Mouse (Mus musculus) right cerebral cortex, adult 2 months (tissue): ENCODE measurements around the gene Fam149b.
A peak's percentile ranks its signal among the peaks of the same experiment; 100 is the strongest.
"Not testable (repeated sequence)": the region's sequence is repeated elsewhere in the genome, so short reads cannot be mapped to it uniquely, and the experiment has no call there.

Source experiments
- DNase-seq, 2 experiments: peaks; one replicate each; pipeline ENCODE4 v3.0.0; 2021 to 2022; ENCODE audit warnings: low spot score in 2 of 2

Gene Fam149b

DNA sequence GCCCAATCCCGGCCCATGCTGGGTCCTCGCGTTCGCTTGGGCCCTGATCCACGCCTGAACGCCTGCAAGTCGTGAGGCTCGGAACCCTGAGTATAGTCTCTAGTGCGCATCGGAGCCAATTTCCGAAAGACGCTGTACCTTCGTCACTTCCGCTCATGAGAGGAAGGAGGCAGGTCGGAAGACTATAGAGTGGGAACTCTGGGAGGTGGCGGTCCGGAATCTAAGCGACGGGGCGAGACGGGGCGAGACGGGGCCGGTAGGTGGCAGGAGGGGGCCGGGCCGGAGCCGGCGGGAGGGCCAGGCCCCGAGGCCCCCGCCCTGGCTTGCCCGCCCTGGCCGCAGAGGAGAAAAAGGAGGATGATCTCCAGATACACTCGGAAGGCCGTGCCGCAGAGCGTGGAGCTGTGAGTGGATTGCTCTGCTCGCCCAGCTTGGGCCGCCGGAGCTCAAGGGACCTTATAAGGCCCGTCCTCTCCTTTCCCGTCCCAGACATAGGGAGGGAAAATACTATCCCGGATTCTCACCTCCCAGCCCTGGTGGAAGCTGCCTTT lies at the start of gene Fam149b, which contains the start of gene Ecd:
Gene Fam149b, plus strand, starts transcription at position 172 of the 551 bp plus-strand sequence.
Gene Ecd, minus strand, starts transcription at position 131 of the 551 bp plus-strand sequence.
- peak; percentile 92 to 95 for DNase-seq

DNA sequence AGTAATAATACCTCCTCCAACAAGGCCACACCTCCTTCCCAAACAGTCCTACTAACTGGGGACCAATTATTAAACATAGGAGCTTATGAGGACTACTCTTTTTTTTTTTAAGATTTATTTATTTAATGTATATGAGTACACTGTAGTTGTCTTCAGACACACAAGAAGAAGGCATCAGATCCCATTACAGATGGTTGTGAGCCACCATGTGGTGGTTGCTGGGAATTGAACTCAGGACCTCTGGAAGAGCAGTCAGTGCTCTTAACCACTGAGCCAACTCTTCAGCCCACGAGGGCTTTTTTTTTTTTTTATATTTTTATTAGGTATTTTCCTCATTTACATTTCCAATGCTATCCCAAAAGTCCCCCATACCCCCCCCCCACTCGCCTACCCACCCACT lies 42.9 kb upstream of the Fam149b start:
- not testable (repeated sequence) for DNase-seq

DNA sequence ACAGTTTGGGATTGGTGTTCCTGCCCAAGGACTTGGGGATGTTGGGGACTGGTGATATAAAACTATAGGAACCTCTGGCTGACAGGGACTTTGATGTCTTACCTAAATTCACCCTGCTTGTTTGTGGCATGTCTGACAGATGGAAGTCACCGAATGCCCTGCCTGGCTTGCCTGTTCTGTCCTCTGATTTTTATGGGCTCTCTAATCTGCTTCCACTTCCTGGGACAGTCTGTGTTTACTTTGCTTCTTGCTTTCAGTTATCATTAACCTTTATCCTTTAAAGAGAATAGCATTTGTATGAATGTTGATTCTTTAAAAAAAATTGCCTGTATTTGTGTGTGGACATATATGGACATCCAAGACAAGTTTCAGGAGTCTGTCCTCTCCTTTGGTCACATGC lies 32.8 kb upstream of the Fam149b start:
- no peak for DNase-seq

DNA sequence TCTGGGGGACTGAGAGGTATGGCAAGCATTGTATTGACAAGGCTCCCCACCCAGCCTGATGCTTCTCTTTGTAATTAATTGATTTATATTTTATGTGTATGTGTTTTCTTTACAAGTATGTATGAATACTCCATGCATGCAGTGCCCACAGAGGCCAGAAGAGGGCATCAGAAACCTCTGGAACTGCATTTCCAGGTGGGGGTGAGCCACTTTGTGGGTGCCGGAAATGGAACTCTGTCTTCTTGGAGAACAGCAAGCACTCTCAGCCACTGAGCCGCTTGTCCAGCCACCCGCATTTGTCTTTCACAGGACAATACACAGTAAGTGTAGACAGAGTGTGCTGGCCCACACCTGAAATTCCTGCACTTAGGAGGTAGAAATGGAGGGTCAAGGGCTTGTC lies 28.5 kb upstream of the Fam149b start:
- DNase-seq = peak; percentile 45 to 56

DNA sequence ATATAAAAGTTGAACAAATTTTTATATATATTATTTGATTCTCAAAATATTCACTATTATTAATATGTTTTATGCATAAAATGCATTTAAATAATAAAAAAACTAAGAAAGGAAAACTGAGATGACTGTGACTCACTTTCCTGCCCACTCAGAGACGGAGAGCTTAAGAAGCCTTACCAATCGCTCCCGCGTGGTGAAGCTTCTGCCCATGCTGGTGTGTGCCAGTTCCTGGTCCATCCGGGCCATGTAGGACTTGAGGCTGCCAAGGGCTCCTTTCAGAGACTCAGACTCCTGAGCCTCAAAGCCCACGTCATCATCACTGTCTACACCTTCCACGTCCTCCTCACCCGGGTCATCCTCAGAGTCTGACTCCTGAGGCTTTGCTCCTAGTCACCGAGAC lies 23.8 kb upstream of the Fam149b start:
- DNase-seq = peak; percentile 33

DNA sequence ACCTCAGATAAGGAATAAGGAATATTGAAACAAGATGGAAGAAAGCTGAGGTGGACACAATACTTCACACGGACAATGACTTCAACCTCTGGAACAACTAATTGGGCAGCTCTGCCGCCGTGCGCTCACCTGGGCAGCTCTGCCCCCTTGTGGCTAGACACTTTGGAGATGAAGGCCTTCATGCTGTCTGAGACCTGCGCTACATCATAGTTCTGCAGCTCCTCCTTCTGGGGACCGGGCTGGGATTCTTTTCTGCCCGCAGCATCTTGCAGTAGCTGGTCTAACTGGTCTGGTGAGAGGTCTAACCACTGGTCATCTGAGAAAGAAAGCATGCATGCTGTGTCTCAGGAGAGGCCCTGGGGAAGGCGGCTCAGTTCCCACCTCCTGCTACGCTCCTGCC lies 19.5 kb upstream of the Fam149b start:
- no peak for DNase-seq

DNA sequence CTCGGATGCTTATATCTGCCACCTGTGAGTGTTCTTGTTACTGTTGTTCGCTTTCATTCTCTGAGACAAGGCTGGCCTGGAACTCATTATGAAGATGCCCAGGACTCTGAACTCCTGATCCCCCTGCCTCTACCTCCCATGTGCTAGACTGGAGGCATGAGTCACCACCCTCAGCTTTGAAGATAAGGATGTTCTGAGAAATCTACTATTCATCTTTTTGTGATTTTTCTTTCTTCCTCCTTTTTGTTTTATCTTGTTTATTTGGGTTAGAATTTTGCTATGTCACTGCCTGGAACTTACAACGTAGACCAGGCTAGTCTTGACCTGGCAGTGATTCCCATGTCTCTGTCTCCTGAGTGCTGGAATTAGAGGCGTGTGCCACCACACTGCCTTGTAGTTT lies 16.6 kb upstream of the Fam149b start:
- no peak for DNase-seq

DNA sequence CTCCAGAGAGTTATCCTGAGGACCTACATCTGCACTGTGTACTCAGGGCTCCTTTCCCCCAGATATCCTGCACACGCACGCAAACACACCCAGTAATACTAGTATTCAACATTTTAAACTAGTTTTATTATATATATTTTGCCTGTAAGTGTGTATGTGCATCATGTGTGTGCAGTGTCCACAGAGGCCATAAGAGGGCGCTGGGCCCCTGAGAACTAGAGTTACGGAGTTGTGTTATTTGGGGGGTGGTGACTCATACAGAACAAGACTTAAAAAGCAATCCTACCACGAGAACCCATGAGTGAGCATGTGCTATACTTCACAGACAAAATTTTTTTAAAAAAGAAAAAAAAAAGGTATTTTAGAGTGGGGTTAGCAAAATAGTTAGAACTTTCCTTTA lies 8.5 kb upstream of the Fam149b start:
- no peak for DNase-seq

DNA sequence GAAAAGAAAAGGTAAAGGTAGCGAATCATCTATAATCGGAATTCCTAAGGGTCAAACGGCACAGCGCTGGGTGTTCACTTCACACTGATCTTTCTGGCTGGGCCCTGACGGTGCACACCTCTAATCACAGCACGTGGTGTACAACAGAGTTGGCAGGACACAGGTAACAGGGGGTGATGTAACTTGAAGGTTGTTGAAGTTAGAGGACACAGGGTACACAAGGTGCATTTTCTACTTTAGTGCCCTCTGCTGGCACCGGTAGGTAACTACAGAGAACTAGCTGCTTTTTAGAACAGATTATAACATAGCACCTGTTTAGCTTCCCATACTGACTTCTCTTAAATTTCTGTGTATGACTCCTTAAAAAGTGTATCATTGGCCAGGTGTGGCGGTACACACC lies 7.8 kb upstream of the Fam149b start:
- no peak for DNase-seq

DNA sequence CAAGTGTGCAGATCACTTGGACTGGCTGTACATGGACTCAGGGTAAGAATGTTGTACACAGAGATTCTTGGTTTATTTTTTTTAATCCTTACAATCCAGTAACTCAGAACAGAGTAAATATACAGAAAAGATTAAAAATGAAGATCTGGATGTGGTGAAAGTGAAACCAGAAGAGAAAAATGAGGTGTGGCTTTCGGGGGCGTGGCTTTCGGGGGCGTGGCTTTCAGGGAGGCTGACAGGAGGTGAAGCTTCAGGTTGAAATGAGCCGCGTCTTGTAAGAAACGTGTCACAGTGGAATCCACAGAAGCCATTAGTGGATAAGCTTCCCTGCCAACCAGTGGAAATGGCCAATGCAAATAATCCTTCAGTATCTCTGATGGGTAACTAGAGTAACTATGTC lies 7.1 kb upstream of the Fam149b start:
- DNase-seq = no peak

DNA sequence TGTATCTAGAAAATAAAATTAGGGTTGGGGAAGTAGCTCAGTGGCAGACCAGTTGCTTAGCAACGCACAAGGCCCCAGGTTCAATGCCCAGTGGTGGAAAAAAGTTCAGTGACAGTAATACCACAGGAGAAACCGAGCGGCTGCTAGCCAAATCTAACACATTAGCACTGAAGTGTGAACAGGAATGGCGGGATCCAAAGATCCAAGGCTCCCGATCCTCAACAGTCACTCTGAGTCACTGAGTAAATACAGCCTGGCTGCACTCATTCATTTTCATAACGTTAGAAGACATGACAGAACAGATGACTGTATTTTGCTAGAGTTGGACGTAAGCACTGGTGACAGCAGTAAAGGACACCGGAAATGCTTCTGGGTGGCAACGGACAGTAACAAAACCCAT lies 2.1 kb upstream of the Fam149b start:
- peak in 1 of 2 experiments; percentile 9 for DNase-seq

DNA sequence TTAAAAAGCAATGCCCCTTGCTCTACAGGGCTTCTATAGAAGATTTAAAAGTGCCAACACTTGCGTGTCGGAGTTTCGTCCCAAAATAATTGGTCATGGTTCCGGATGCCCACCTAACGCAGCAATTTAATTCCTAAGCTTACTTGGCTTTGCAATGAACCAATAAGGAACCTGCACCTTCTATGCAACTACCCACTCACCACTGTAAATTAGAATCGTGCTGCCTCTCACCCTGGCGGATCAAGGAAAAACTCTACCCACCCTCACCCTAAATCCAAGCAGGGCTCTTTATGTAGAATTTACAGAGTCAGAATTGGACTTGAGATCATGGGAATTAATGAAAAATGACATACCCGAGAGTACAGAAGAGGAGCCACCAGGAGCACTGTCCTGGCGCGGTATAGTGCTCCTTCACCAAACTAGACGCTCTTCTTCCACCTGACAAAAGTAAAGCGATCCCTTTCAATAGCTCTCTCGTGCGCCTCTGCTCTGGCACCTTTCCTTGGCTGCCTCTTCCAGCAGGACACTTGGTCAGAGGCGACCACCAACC lies 446 bp upstream of the Fam149b start:
- DNase-seq = peak in 1 of 2 experiments; percentile 32

DNA sequence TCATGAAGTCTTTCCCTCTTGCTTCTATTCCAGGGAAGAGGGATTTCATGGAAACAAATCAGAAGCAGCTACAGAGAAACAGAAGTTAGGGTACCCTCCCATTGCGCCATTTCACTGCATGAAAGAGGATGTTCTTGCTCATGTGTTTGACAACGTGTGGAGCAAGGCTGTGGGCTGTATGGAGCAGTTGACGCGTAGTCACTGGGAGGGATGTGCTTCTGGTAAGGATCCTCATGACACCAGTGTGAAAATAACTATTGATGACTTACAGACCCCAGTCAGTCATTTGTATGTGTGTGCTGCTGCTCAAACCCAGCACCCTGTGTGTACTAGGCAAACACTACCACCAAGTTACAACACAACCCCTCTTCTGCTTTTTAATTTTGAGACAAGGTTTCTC lies 15.3 kb downstream of the Fam149b start:
- no peak for DNase-seq

DNA sequence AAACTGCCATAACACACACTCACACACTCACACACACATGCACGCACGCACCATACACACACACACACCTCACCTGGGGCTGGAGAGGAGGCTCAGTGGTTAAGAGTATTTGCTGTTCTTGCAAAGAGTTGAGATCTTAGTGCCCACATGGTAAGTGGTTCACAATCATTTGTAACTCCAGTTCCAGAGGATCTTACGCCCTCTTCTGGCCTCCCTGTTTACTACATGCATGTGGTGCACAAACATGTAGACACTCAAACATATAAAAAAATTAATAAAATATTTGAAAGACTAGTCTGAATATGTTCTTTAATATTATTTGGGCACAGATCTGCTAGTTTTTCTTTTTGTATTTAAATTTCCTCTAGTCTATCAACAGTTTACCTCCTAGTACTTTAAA lies 20.3 kb downstream of the Fam149b start:
- DNase-seq = no peak

DNA sequence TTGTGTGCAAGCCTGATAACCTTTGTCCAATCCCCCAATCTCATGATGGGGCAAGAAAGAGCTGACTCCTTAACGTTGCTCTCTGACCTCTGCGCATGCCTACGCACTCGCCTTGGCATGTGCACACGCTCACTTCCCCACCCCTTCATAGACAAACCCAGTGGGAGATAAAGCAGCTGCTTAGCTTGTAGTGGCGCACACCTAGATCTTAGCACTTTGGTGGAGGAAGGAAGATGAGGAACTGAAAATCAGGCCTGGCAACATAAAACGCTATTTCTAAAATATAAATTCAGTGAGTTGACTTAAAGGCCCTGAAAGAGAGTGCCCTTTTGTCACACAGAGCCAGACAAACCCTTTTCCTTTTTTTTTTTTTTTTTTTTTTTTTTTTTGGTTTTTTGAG lies 22.8 kb downstream of the Fam149b start:
- no peak for DNase-seq

DNA sequence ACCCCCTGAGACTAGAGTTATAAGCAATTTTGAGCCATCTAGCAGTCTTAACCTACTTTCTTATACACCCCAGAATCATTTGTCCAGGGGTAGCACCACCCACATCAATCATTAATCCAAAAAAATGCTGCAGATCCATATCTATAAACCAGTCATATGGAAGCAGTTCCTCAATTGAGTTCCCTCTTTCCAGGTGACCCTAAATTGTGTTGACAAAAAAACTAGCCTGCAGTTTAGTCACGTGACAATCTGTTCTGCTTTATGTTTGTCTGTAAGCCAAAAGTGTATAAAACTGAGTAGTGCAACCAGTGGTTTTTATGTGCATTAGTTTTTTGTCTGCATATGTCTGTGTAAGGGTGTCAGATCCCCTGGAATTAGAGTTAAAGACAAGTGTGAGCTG lies 23.9 kb downstream of the Fam149b start:
- no peak for DNase-seq

DNA sequence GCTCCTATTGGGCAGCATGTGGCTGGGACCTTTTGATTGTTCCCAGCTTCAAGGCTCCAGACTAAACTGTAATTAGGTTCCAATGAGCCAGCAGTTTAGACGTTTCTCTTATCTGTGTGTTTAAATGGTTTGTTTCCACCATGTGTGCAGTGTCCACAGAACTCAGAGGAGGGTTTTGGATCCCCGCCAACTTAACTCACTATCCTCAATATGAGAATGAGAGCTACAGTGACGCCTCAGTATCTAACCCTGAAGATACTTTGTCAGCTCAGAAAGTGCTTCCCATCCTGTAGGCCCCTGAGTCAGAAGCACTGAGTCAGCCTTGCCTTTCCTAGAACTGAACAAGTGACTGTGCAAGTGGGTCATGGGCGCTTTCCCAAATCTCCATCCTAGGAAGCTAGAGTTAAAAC lies 29.2 kb downstream of the Fam149b start:
- peak; percentile 18 to 35 for DNase-seq

DNA sequence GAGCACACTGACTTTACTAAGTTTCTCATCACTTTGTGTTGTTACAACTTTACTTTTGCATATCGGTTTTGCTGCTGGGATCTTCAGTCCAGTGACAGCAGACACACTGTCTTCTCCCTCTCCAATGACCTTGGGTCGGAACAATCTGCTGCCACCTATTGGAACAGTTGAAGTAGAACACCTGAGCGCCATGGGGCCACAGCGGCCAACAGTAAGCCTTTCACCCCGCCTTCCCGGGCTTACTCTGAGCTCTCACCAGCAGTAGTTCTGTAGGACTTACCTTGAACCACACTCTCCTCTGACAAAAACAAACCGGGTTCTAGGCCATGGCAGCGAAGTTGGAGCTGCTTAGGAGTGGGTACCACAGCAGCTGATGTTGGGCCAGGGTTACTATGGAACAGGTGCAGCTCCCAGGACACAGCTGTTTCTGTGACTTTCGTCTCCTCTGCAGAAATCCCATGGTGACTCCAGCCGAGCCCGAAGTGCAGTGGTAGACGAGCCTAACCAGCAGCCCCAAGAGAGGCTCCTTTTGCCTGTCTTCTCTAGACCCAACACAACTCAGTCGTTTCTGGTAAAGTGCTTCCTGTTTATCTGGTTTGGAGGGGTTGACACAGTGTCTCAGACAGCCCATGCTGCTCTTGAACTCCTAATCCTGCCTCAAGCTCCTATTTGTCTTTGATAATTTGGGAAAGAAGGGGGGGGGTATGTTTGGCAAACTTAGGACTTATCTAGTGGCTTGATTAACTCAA lies 30.5 kb downstream of the Fam149b start:
- DNase-seq = no peak

DNA sequence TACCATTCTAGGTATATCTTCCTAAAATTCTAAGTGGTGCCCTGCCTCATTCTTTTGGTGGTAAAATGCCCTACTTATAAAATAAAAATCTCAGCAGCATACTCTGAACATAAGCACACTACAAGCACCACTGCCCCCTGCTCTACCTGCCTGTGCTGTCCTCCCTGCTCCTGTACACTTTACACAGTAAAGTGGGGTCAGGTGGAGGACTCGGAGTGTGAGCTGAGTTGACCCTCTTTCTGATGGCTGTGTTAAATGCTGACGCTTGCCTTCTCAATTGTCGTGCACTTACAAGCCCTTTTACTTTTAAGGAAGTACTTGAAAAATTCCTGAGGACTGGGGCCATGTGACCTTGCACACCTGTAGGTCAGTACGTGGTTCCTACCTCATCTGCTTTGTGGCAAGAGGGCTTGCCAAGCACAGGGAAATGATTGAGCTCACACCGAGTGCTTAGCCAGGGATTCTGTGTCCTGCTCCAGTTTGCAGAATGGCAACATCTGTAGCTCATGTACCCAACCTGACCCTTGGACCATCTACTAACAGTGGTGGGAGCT lies 31.2 kb downstream of the Fam149b start:
- no peak for DNase-seq

DNA sequence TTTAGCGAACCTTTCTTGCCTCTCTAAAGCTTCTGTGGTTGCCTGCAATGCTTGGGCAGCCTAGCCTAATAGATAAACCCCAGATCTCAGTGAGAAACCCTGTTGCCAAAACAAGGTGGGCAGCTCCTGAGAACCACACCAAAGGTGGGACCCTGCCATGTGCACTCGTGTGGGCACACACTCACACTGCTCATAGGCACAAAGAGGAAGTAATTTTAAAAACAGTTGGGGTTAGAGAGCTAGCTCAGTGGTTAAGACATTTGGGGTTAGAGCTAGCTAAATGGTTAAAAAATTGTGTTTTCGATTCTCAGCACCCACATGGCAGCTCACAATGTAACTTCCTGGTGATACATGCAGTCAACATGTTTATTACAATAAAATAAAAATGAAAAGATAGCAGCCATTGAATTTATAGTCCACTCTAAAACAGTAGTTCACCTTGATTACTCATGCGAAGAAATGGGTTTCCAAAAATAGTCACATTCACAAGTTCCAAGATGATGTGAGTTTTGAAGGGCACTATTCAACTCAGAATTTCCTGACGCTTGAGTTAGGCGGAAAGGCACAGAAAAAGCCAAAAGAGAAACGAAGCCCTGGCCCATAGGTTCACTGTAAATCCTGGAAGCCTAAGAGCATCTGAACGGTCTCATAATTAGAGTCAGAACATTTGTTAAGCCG lies 31.9 kb downstream of the Fam149b start:
- no peak for DNase-seq

DNA sequence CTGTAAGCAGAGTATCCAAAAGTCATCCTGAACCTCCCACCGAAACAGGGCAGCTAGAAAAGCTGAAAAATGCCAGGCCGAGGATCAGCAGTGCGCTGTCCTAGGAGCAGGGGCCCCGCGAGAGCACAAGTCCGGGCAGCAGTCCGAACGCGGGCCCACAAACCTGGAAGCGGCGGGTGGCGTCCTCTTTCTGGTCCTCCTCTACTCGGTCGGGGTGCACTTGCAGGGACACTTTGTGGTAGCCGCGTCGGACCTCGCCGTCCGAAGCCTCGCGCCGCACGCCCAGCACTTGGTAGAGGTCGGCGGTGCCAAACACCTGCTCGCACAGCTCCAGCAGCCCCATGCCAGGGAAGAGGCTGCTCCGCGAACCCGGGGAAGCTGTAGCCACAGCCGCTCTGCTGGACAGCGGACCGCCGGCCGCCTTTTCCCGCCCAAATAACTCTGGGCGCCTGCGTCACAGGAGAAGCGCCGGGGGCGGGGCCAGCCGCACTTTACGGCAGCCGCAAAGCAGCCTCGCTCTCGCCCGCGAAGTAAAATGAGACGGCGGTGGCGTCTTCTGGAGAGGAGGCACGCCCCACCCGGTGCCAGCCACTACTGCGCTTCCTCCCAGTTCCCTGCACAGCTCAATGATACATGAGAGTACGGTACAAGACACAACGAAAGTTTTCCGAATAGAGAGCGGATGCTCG lies 40.6 kb downstream of the Fam149b start, which contains the start of gene Dnajc9:
Gene Dnajc9, minus strand, starts transcription at position 470 of the 689 bp plus-strand sequence.
- peak; percentile 95 to 97 for DNase-seq
